Mouse (Mus musculus) retina, postnatal 1 day (tissue): ENCODE data around the gene Dnttip1.

Experiments
- DNase-seq: peaks from one replicate; pipeline ENCODE4 v3.0.0-alpha.2; 2012

Gene Dnttip1

GRCm38 (mm10) chr2:164783926-164784581, 38.3 kb downstream of the Dnttip1 start:
- DNase-seq, result peak; percentile 48

DNA sequence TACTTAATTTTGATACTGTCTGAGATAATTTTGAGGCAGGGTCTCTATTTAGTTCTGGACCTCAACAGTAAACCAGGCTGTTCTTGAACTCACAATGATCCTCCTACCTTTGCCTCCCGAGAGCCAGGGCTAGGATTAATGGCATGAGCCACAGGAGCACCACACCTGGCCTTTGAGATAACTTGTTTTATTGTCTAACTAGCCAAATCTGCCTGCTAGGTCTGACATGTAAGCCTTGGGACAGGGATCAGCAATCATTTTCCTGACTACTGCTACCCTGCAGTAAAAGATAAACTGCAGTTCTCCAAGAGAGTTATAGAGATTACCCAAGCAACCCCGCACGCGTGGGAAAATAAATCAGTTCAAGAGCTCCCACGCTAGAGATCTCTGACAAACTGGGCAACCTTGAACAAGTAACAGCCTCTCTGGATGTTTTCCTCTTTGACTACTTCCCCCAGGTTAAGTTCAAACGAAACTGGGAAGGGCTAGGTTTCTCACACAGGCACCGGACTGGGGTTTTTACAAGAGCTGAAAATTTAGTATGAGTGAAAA, 39.2 kb downstream of the Dnttip1 start:
- DNase-seq, result no peak

DNA sequence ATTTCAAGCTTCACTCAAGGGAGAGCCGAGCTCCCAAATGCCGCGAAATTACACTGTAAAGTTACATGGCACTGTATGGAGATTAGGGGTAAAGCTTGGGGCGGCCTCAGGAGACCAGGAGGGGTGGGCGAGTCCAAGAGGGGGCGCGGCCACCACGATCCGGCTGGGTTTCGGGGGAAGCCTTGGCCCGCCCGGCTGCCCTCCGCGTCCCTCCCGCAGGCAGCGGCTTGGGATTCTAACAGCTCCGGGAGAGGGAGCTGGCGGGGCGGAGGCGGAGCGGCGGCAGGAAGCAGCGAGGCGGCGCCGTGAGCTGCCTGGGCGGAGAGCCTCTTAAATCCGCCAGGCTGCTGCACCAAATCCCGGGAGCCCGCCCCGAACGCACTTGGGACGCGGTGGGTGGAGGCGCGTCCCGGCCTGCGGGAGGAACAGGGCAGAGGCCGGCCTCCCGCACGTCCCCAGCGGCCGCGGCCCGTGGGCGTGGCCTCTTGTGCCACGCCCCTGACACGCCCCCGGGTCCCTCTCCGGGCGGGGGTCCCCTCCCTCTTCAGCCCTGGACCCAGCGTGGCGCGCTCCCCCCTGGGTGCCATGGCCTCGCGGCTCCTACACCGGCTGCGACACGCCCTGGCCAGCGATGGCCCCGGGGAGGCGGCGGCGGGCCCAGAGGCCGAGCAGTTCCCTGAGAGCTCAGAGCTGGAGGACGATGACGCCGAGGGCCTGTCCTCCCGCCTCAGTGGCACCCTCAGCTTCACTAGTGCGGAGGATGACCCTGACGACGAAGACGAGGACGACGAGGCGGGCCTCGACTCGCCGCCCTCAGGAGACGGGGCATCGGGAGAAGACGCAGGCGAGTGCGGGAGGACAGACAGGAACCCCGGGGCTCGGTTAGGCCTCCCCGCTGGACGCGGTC, 40.0 kb downstream of the Dnttip1 start, which contains the start of gene Snx21:
Snx21 (plus strand) TSS at position 343 of the 907 bp plus-strand sequence.
- peak; percentile 93 for DNase-seq

DNA sequence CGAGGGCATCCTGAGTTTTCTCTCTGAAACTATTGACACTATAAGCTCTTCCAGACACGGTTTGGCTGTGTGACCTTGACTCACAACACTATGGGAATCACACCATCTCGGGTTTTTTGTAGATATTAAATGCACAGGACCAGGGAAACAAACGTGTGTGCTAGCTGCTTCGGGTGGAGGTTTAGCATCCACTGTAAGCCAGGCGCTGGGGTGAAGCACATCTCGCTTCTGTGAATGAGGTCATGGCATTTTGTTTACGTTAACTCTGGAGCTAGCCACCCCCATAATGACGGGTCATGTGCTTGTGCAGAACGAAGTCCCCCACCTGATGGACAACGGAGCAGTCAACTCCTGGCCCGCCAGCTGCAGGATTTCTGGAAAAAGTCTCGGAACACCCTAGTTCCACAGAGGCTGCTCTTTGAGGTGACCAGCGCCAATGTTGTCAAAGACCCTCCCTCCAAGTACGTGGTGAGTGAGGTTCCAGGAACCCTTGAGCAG, 40.7 kb downstream of the Dnttip1 start:
- peak; percentile 51 for DNase-seq

DNA sequence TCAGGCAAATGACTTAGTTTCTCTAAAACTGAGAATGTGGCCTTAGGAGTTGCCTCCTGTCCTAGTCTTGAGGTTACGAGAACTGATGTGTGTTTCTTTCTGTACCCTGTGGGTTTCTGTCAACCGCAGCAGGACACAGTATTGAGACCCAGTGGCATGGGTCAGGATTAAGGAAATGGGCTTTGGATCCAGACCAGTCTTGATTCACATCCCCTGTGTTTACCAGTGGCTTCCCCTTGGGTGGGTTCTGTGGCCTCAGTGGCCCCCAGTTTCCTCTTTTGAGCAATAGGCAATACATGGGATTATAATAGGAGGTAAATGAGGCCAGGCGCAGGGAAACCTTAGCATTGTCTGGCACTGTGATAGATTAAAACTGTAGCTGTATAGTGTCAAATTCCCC, 41.2 kb downstream of the Dnttip1 start:
- no peak for DNase-seq

DNA sequence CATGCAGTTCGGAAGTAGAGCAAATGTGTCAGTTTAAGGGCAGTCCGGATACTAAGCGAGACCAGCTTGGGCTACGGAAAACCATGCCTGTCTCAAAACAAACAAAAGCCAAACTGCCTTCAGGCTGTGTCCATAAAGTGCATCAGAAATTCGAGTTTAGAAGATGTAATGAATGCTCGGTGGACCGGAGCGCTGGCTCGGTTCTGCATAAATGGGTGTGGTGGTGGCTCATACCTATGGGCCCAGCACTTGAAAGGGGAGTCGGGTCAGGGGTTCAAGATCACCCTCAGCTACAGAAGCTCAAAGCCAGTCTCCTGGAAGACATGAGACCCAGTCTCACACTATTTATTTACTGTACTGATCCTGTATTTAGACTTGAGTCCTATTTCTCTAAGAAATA, 42.0 kb downstream of the Dnttip1 start:
- peak; percentile 41 for DNase-seq

DNA sequence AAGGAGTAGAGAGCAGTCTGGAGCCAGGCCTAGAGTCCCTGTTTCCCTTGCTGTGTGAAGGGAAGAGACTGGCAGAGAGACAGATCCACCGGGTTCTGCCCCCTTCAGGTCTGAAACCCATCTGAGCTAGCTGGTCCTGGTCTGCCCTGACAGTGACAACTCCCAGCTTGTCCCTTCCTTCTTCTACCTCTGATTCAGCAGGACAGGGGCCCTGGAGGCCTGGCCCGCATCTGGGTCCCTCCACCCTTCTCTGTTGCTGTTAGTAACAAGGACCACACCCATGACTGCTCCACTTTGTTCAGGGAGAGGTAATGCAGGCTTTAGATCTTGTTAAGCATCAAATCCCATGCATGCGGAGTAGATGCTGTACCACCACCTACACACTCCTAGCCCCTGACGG, 42.6 kb downstream of the Dnttip1 start:
- no peak for DNase-seq

GRCm38 (mm10) chr2:164790451-164790850, 44.7 kb downstream of the Dnttip1 start:
- no peak for DNase-seq

DNA sequence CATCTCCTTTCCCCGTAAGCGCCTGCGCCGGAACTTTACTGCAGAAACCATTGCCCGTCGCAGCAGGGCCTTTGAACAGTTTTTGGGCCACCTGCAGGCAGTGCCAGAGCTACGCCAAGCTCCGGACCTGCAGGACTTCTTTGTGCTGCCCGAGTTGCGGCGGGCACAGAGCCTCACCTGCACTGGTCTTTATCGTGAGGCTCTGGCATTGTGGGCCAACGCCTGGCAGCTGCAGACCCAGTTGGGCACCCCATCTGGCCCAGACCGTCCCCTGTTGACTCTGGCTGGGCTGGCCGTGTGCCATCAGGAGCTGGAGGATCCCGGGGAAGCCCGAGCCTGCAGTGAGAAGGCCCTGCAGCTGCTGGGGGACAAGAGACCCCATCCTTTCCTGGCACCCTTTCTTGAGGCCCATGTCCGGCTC, 46.1 kb downstream of the Dnttip1 start:
- no peak for DNase-seq

DNA sequence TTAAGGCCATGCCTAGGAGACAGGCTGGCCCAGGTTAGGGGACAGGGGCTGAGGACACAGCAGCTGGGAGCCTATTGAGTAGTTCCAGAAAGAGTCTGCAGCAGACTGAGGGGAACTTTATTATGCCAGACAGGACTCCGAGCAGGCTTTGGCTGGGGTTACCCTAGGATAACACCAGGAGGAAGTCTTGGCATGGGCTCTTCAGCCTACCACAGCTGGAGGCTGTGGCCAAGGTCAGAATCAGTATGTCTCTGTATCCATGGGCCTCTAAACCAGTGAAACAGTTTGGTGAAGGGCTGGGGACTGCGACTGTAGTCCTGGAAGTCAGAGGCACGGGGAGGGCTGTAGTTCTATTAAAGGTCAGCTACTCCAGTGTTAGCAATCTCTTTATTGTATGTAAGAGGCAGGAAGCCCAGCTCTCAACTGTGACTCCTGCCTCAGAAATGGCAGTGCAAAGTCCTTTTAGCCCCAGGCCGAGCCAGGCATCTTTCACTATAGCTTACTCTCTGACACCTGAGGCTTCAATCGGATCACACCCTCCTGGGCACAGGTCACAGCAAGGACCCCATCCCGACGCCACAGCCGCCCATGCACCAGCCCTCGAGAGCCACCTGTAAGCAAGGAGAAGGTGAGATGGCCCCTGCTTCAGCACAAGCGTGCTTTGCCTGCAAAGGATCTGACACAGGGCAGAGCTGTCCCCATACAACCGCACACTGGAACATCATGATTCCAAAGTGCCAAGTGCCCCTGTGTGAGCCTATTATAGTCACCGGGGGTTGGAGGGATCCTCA, 46.8 kb downstream of the Dnttip1 start:
- no peak for DNase-seq

- DNase-seq, result peak; percentile 74
Measured at GRCm38 (mm10) chr2:164793236-164793635, 47.5 kb downstream of the Dnttip1 start.

- DNase-seq, result peak; percentile 40
Measured at GRCm38 (mm10) chr2:164793772-164794171, 48.0 kb downstream of the Dnttip1 start.

DNA sequence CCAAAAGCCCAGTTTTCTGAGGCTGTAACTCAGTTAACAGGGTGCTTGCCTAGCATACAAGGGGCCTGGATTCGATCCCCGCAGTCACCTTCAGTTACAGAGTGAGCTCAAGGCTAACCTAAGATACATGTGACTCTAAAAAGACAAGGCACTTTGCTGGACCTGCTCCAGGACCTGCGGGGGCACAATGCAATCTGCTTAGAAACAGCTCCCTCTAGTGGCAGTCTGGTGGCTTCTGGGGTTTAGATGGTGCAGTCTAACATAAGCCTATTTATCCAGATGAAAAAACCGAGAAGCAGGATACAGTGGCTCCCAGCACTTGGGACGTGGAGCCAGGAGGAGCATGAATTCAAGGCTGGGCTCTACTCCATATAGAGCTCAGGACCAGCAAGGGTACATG, 48.5 kb downstream of the Dnttip1 start:
- peak; percentile 93 for DNase-seq

DNA sequence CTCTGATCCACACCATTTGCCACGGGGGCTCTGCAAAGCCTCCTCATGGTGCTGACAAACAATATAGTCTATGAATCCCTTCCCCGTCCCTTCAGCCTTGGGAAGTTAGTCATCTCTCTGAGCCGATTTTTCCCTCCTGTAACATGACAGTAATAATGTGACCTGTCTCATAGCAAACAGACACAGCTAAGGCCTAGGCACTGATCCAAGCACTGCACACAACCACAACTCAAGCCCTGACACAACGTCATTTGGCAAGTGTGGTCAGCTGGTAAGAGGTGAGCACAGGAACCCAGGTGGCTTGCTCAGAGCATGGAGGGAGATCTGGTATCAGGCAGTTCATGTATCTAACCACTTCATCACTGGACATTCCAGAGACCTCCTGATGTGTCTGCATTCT, 50.1 kb downstream of the Dnttip1 start:
- DNase-seq, result no peak

- peak; percentile 35 for DNase-seq
Measured at GRCm38 (mm10) chr2:164798554-164798953, 52.8 kb downstream of the Dnttip1 start.

- no peak for DNase-seq
Measured at GRCm38 (mm10) chr2:164800252-164801004, 54.6 kb downstream of the Dnttip1 start.

- DNase-seq, result no peak
Measured at GRCm38 (mm10) chr2:164803201-164803920, 57.6 kb downstream of the Dnttip1 start.

DNA sequence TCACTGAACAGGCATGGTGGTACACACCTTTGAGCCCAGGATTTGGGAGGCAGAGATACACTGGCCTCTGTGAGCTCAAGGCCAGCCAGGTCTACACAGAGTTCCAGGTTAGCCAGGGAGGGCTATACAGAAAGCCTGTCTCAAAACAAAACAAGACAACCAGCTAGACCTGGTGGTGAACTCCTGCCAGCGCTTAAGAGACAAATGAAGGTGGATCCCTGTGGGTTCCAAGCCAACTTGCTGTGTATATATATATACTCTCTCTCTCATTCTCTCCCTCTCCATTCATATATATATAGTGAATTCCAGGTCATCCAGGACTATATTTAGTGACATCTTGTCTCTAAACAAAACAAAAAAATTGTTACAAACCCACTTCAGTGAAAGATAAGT, 58.1 kb downstream of the Dnttip1 start:
- no peak for DNase-seq

GRCm38 (mm10) chr2:164804533-164805331, 58.9 kb downstream of the Dnttip1 start, which contains the start of the genes Acot8 and Zswim3:
Gene Acot8 (minus strand): TSS chr2:164804882.
Gene Zswim3 (plus strand): TSS chr2:164805098.
- peak; percentile 100 for DNase-seq

DNA sequence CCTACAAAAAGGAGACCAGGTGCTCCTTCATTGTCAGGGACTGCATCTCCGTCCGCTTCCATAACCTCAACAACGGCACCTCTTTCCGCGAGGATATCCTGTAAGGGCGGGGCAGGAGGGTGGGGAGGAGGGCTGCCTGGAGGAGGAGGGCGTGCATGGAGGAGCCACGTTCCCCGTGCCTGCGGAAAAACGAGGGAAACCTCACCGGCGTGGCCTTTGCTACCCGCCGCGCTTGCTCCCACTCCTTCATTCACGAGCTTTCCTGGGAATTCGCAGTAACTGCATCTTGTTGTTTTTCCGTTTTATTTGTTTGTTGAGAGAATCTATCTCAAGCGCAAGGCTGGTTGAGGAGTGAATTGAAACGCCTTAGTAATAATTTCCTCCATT, 59.5 kb downstream of the Dnttip1 start:
- no peak for DNase-seq
